Mouse (Mus musculus): ENCODE data around the gene Arhgap4.

Arhgap4 gene

GRCm38 (mm10) chrX:73914827-73915703 is 6.6 kb downstream of the Arhgap4 start:
- peak; percentile 94 for DNase-seq

- DNase-seq: no peak
Measured at GRCm38 (mm10) chrX:73911588-73911987, 10.1 kb downstream of the Arhgap4 start.

GRCm38 (mm10) chrX:73911156-73911555 is 10.5 kb downstream of the Arhgap4 start:
- no peak for DNase-seq

GRCm38 (mm10) chrX:73910451-73910850 is 11.2 kb downstream of the Arhgap4 start:
- no peak for DNase-seq

- DNase-seq: no peak
Measured at GRCm38 (mm10) chrX:73910049-73910448, 11.6 kb downstream of the Arhgap4 start.

- DNase-seq: no peak
Measured at GRCm38 (mm10) chrX:73897959-73898358, 23.7 kb downstream of the Arhgap4 start.

GRCm38 (mm10) chrX:73895719-73896118 is 26.0 kb downstream of the Arhgap4 start, which contains the start of gene L1cam:
L1cam (minus strand) TSS chrX:73896105.
- peak; percentile 45 for DNase-seq

- DNase-seq: no peak
Measured at GRCm38 (mm10) chrX:73892833-73893232, 28.8 kb downstream of the Arhgap4 start.

- no peak for DNase-seq
Measured at GRCm38 (mm10) chrX:73891551-73892152, 30.0 kb downstream of the Arhgap4 start, which contains the start of gene Avpr2. Avpr2 (plus strand) TSS chrX:73892102.

GRCm38 (mm10) chrX:73881463-73881862 is 40.2 kb downstream of the Arhgap4 start:
- DNase-seq: no peak

GRCm38 (mm10) chrX:73881036-73881427 is 40.6 kb downstream of the Arhgap4 start:
- no peak for DNase-seq

GRCm38 (mm10) chrX:73880194-73881035 is 41.3 kb downstream of the Arhgap4 start:
- peak; percentile 19 for DNase-seq

- no peak for DNase-seq
Measured at GRCm38 (mm10) chrX:73877014-73877413, 44.7 kb downstream of the Arhgap4 start.

- no peak for DNase-seq
Measured at GRCm38 (mm10) chrX:73875881-73876280, 45.8 kb downstream of the Arhgap4 start.

- no peak for DNase-seq
Measured at GRCm38 (mm10) chrX:73871956-73872355, 49.7 kb downstream of the Arhgap4 start.

- no peak for DNase-seq
Measured at GRCm38 (mm10) chrX:73871474-73871873, 50.2 kb downstream of the Arhgap4 start.

GRCm38 (mm10) chrX:73869334-73869733 is 52.3 kb downstream of the Arhgap4 start:
- DNase-seq: no peak

GRCm38 (mm10) chrX:73867852-73868251 is 53.8 kb downstream of the Arhgap4 start:
- DNase-seq: no peak

- DNase-seq: no peak
Measured at GRCm38 (mm10) chrX:73867256-73867655, 54.4 kb downstream of the Arhgap4 start.

GRCm38 (mm10) chrX:73864692-73865091 is 57.0 kb downstream of the Arhgap4 start:
- no peak for DNase-seq

GRCm38 (mm10) chrX:73855087-73855408 is 66.6 kb downstream of the Arhgap4 start:
- no peak for DNase-seq

GRCm38 (mm10) chrX:73854326-73855086 is 67.2 kb downstream of the Arhgap4 start:
- DNase-seq: no peak
